Mouse (Mus musculus) myocyte (in vitro differentiated cells): ENCODE measurements around the gene Rtl10.

ENCODE experiments used
- SRF ChIP-seq: IDR thresholded peaks from one replicate; pipeline ENCODE4 v1.6.1; 2011; ENCODE audit warnings: low read depth; ENCODE audit not compliant: control insufficient read depth, insufficient read length
- USF1 ChIP-seq: IDR thresholded peaks from one replicate; pipeline ENCODE4 v1.6.1; 2011; ENCODE audit warnings: low read depth, mild to moderate bottlenecking, control low read depth, moderate library complexity

DNA sequence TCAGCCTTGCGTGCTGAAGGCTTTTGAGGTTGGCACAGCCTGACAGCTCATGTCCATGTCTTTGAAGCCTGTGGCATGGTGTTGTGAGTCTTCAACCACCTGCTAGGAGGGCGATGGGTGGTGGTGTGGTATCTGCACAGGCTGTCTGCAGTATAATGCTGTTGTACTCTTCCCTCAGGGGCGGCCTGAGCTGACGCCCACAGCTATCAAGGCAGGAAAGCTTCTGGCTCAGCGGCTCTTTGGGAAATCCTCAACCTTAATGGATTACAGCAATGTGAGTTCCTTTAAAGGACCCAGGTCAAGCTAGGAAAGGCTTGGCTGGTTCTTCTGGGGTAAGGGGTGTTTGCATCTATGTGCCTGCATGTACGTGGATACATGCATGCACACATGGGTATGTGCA is 26.7 kb upstream of the Rtl10 start:
- TF ChIP-seq USF1, result no peak
- no peak for TF ChIP-seq SRF
